Mouse (Mus musculus) T-helper 17 cell (primary cell): ENCODE measurements around the gene Zfp64.

ENCODE experiments used
- in situ Hi-C, 2 experiments: fragments of 300-600 bp; cut with MboI, MseI; formaldehyde crosslinking; loops; 1 replicate in 1 of 2; 2 replicates in 1 of 2; pipeline ENCODE4 v1.15.1; 2025; ENCODE audit warnings: high pct_unique_total_duplicates in 2 of 2

Gene Zfp64

GRCm38 (mm10) chr2:168954835-168955716 is at the start of gene Zfp64:
Gene Zfp64 (minus strand): TSS chr2:168955587.
- in situ Hi-C loops: loop anchor here in 1 of 2 experiments (5.0 kb wide), 1 partner anchor 1552 kb away; no protein-coding TSS in a partner anchor

DNA sequence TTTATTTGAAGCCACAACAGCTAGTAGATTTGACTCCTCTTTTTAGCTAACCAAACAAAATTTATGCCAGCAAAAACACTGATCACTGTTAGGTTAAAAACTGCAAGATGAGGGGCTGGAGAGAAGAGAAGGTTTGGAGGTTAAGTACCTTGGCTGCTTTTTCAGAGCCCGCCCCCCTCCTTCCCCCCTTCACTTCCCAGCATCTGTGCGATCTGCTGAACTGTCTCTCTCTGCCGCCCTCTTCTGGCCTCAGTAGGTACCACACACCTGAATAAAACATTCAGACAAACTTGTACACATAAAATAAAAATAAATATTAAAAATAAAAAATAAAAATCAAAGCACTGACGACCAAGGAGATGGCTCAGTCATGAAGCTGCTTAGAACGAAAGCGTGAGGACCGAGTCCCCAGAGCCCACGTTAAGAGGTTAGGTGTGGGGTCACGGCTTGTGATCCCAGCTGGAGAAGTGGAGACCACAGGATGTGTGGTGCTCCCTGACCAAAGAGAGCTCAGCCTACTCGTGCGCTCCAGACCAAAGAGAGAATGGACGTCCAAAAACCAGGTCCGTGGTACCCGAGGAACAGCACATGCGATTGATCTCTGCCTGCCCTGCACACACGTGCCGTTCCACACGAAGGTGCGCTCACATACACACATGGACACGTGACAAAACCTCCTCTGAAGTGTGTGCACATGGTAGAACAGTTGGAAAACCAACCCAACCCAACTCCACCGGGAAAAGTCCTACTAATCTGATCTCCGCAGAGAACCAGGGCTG is 37.4 kb upstream of the Zfp64 start:
- in situ Hi-C loops: no loop called here

DNA sequence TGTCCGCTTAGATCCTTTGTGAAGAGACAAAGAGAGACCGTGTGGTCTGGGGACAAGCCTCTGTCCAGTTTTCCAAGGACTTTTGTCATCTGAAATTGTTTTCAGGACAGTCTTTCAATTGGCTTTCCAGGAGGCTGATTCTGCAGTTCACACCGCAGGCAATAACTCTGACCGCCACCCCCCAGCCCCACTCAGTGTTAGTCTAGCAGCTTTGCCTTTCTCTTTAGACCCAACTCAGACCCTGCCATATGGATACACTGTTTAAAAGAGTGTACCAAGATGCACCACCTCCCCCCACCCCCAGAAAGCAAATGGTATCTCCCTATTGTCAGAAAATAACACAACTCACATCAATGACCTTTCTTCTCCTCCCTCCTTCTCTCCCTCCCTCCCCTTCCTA is 35.6 kb upstream of the Zfp64 start:
- in situ Hi-C loops: no loop called here

- in situ Hi-C loops: no loop called here
Observed at GRCm38 (mm10) chr2:168990061-168990753, 34.8 kb upstream of the Zfp64 start.

- in situ Hi-C loops: no loop called here
Observed at GRCm38 (mm10) chr2:168988056-168988455, 32.7 kb upstream of the Zfp64 start.

DNA sequence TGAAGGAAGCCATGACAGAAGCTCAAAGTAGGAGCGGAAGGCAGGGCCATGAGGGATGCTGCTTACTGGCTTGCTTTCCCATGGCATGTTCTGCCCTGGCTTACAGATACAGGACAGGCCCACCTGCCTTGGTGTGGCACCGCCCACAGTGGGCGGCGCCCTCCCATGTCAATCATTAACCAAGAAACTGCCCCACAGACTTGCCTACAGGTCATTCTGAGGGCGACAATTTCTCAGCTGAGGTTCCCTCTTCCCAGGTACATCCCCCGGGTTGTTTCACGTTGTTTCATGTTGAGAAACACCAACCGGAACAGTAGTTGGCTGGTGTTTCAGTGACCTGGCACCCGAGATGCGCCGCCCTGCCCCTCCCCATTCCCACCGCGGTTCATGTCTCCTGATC is 32.0 kb upstream of the Zfp64 start:
- in situ Hi-C loops: no loop called here

DNA sequence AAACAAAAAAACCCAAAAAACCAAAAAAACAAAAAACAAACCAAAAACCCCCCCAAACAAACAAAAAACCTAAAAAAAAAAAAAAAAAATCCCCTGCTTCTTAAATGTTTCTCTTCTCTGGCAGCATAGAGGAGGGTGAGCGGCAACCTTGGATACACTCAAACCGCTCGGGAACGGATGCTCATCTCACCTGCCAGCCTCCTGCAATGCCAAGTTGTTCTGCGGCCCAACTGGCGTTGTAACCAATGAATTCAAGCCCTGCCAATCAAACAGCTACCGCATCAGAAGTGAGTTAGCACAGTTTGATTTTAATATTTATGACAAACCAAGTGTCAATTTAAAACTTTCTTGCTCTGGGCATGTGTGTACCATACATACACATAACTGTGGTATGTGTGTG is 26.6 kb upstream of the Zfp64 start:
- in situ Hi-C loops: no loop called here

- in situ Hi-C loops: no loop called here
Observed at GRCm38 (mm10) chr2:168981448-168981847, 26.1 kb upstream of the Zfp64 start.

DNA sequence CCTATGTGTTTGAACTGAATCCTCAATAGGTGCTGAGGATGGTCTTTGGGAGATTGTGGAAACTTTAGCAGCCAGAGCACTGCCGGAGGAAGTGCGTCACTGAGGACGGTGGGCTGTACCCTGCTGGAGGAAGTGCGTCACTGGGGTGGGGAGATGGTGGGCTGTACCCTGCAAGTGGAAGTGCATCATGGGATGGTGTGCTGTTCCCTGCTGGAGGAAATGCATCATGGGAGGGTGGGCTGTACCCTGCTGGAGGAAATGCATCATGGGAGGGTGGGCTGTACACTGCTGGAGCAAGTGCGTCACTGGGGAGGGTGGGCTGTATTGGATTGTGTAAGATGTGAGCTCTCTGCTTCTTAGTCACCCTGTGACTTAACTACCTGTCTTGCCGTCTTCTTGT is 25.5 kb upstream of the Zfp64 start:
- in situ Hi-C loops: no loop called here

DNA sequence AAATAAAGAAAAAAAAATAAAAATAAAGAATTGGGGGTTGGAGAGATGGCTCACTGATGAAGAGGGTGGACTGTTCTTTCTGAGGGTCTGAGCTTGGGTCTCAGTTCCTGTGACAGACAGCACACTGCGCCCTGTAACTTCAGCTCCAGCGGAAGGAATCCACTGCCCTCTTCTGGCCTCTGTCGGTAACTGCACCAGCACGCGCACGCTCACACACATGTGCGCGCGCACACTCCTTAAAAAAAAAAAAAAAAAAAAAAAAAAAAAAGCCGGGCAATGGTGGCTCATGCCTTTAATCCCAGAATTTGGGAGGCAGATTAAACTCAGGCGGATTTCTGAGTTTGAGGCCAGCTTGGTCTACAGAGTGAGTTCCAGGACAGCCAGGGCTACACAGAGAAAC is 24.4 kb upstream of the Zfp64 start:
- in situ Hi-C loops: no loop called here

DNA sequence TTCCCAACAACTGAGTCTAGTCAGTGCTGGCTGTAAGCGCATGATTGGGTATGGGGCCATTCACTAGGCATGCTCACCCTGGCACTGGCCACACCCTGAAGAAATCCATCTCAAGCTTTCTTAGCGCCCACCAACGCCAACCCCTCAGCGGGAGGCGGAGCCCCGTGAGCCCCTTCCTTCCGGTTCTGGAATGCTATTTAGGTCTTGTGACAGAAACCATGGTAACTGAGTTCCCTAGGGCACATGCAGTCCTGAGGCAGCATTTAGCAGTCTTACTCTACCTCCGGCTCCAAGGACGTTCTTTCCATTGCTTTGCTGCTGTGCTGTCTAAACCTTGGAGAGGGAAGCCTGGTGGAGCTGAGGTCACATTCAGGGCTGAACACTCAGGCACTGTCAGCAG is 22.6 kb upstream of the Zfp64 start:
- in situ Hi-C loops: no loop called here

DNA sequence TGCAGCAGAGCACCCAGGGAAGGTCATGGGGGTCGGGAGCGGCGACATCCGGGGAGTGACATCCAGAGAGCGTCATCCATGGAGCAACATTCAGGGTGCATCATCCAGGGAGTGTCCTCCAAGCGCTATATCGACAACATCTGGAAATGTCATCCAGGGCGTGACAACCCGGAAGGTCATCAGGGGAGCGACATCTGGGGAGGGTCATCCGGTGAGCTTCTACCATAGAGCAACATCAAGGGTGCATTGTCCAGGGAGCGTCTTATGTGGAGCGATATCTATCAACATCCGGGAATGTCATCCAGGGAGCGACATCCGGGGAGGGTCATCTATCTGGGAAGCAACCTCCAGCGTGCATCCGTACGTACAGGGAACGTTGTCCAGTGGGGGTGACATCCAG is 14.7 kb upstream of the Zfp64 start:
- in situ Hi-C loops: no loop called here

GRCm38 (mm10) chr2:168968136-168968925 is 12.9 kb upstream of the Zfp64 start:
- in situ Hi-C loops: no loop called here

- in situ Hi-C loops: no loop called here
Observed at GRCm38 (mm10) chr2:168966525-168966924, 11.1 kb upstream of the Zfp64 start.

DNA sequence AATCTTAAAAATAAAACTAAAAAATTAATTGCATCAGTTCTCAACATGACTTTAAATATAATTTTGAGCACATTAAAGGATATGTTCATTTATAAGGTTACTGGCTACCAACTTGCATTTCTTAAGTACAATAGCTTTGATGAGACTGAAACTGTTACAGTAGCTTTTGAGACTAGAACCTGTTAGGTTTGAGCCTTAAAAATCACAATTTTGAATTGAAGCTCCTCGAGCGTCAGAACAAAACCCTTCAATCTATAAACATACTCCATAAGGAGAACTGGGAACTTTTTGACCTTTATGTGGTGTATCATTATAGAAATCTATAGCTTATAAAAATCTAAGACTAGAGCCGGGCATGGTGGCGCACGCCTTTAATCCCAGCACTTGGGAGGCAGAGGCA is 9.5 kb upstream of the Zfp64 start:
- in situ Hi-C loops: no loop called here

DNA sequence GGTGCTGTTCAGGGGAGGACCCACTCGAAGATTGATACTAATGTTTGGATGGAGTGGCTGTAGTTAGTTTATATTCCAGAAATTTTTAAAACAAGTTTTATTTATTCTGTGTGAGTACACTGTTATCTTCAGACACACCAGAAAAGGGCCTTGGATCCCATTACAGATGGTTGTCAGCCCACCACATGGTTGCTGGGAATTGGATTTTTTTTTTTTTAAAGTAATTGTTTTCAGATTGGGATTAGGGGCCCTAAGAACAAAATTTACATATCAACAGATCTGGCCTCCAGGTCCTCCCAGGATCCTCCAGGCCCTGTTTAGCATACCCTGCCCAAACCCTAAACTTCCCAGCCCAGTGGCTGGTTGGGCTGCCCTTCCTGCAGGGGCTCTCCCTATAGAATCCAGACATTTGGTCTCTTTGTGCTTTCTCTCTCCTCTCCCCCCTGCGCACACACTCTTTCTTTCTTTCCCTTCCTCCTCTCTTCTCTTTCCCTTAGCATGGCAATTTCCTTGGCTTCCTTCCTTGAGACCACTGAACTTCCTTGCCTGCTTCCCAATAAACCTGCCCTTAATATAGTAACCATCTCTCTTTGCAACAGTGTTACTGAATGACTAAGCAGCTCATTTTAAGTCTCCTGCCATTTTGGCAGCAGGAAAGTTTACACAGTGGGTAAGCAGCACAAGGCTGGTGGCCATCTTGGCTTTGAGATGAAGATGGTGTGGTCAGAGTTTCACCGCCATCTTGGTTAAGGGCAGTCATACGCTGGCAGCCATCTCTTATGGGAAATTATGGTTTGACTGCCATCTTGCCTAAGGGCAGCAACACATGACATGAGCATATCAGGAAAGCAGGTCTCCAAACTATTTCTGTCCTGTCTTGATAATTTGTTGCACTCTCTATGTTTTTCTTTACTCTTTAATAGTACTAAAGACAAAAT is 6.6 kb upstream of the Zfp64 start:
- in situ Hi-C loops: no loop called here

- in situ Hi-C loops: no loop called here
Observed at GRCm38 (mm10) chr2:168960814-168961213, 5.4 kb upstream of the Zfp64 start.

DNA sequence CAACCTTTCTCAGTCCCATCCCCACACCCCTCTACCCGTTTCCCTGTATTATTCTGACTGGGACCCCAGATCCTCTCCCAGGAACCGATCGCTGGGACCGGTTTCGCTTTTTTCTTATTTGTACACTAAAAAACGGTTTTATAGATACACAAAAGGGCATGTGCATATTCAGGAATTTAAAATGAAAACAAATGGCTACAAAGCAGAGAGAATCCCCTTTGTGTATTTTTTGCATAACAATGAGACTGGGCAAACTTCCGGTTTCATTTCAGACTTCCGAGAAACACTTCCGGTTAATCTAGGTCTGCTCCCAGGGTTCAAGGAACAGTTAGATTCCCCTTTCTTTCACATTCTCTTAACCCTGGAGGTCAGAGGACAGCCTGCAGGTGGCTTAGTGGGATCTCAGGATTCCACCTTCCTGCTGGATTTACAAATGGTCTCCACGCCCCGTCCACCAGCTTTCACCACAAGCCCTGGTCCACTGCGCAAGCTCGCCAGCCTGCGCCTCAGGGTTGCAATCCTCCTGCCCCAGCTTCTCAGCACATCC is 4.0 kb upstream of the Zfp64 start:
- in situ Hi-C loops: loop anchor here in 1 of 2 experiments (5.0 kb wide), 1 partner anchor 1548 kb away; no protein-coding TSS in a partner anchor

- in situ Hi-C loops: loop anchor here in 1 of 2 experiments (5.0 kb wide), 1 partner anchor 1551 kb away; no protein-coding TSS in a partner anchor
Observed at GRCm38 (mm10) chr2:168955850-168956346, 511 bp upstream of the Zfp64 start.
